Mouse (Mus musculus) natural killer cell, adult 2 months (primary cell): ENCODE measurements around the gene Pelp1.

Experiments
- DNase-seq, 2 experiments: peaks; one replicate each; pipeline ENCODE4 v3.0.0; 2022; ENCODE audit warnings: low spot score in 2 of 2

The Pelp1 gene

GRCm38 (mm10) chr11:70409594-70410296, at the start of gene Pelp1:
Gene Pelp1 (minus strand): TSS chr11:70410031.
- DNase-seq: peak; percentile 78 to 84

GRCm38 (mm10) chr11:70458688-70459600, 49.1 kb upstream of the Pelp1 start, which contains the start of gene Zmynd15:
Gene Zmynd15 (plus strand): TSS chr11:70459433.
- DNase-seq: no peak

GRCm38 (mm10) chr11:70453261-70454044, 43.6 kb upstream of the Pelp1 start:
- no peak for DNase-seq

GRCm38 (mm10) chr11:70451797-70452498, 42.1 kb upstream of the Pelp1 start, which contains the start of gene Med11:
Gene Med11 (plus strand): TSS chr11:70451919.
- peak; percentile 94 for DNase-seq

- no peak for DNase-seq
Observed at GRCm38 (mm10) chr11:70450926-70451325, 41.1 kb upstream of the Pelp1 start.

GRCm38 (mm10) chr11:70447373-70447772, 37.5 kb upstream of the Pelp1 start:
- DNase-seq: no peak

GRCm38 (mm10) chr11:70446756-70447155, 36.9 kb upstream of the Pelp1 start:
- DNase-seq: no peak

- DNase-seq: no peak
Observed at GRCm38 (mm10) chr11:70444667-70445066, 34.8 kb upstream of the Pelp1 start.

GRCm38 (mm10) chr11:70443964-70444363, 34.1 kb upstream of the Pelp1 start:
- DNase-seq: no peak

GRCm38 (mm10) chr11:70441882-70442281, 32.1 kb upstream of the Pelp1 start:
- DNase-seq: no peak

- DNase-seq: no peak
Observed at GRCm38 (mm10) chr11:70440637-70441036, 30.8 kb upstream of the Pelp1 start.

- DNase-seq: no peak
Observed at GRCm38 (mm10) chr11:70438728-70439374, 29.0 kb upstream of the Pelp1 start.

- DNase-seq: peak; percentile 57 to 76
Observed at GRCm38 (mm10) chr11:70437426-70437825, 27.6 kb upstream of the Pelp1 start.

GRCm38 (mm10) chr11:70435476-70435875, 25.6 kb upstream of the Pelp1 start:
- DNase-seq: no peak

GRCm38 (mm10) chr11:70433951-70434350, 24.1 kb upstream of the Pelp1 start:
- no peak for DNase-seq

- no peak for DNase-seq
Observed at GRCm38 (mm10) chr11:70433569-70433943, 23.7 kb upstream of the Pelp1 start.

- DNase-seq: peak in 1 of 2 experiments; percentile 36
Observed at GRCm38 (mm10) chr11:70432895-70433568, 23.2 kb upstream of the Pelp1 start.

- DNase-seq: peak; percentile 95 to 96
Observed at GRCm38 (mm10) chr11:70432048-70432894, 22.4 kb upstream of the Pelp1 start, which contains the start of gene Arrb2. Gene Arrb2 (plus strand): TSS chr11:70432635.

- no peak for DNase-seq
Observed at GRCm38 (mm10) chr11:70431574-70431973, 21.7 kb upstream of the Pelp1 start.
